Mouse (Mus musculus) embryonic facial prominence, embryonic 15.5 days (tissue): ENCODE results near the gene Tmem59. TPM values are rescaled to one million over a fixed set of nuclear protein-coding genes. Genes with fewer than 3 reads are reported as not detected.

ENCODE experiments used
- ATAC-seq: fragments of 200-750 bp; cut with Nextera tagmentation; 2 replicates; pipeline ENCODE4 v1.8.0; 2017; ENCODE audit warnings: low read depth, moderate TSS enrichment; ENCODE audit not compliant: insufficient number of reproducible peaks, low FRiP score, low TSS enrichment
- H3K27ac ChIP-seq: fragments of 300-500 bp; sonication (generic); replicated peaks from 2 replicates; pipeline ENCODE4 v1.5.1; 2015; ENCODE audit warnings: mild to moderate bottlenecking, inconsistent platforms
- H3K27me3 ChIP-seq: fragments of 300-500 bp; sonication (generic); 2 replicates; pipeline ENCODE4 v1.6.1; 2015; ENCODE audit warnings: inconsistent platforms
- H3K36me3 ChIP-seq: fragments of 300-500 bp; sonication (generic); 2 replicates; pipeline ENCODE4 v1.6.1; 2015; ENCODE audit warnings: mild to moderate bottlenecking, inconsistent platforms
- H3K4me1 ChIP-seq: fragments of 300-500 bp; sonication (generic); 2 replicates; pipeline ENCODE4 v1.6.1; 2015; ENCODE audit warnings: inconsistent platforms
- H3K4me2 ChIP-seq: fragments of 300-500 bp; sonication (generic); replicated peaks from 2 replicates; pipeline ENCODE4 v1.6.1; 2015; ENCODE audit warnings: mild to moderate bottlenecking, inconsistent platforms
- H3K4me3 ChIP-seq: fragments of 300-500 bp; sonication (generic); replicated peaks from 2 replicates; pipeline ENCODE4 v1.5.1; 2015; ENCODE audit warnings: mild to moderate bottlenecking, inconsistent platforms
- H3K9ac ChIP-seq: fragments of 300-500 bp; sonication (generic); 2 replicates; pipeline ENCODE4 v1.6.1; 2015; ENCODE audit warnings: inconsistent platforms
- H3K9me3 ChIP-seq: fragments of 300-500 bp; sonication (generic); replicated peaks from 2 replicates; pipeline ENCODE4 v1.6.1; 2016; ENCODE audit warnings: inconsistent platforms
- WGBS: fragments of 180-500 bp; shearing (Covaris S2); methylation state at CpG from one replicate; pipeline ENCODE4 v1.1.7; 2015; 5-methylcytosine and 5-hydroxymethylcytosine counted together
- polyA plus RNA-seq: library from polyadenylated mRNA; unstranded; fragments of >200 nt; fragmentation: Nextera tagmentation; extraction: Ambion mirVana; gene quantifications from 2 replicates; pipeline ENCODE4 v1.2.1, GENCODE M21; 2015

Tmem59 gene
- polyA plus RNA-seq, 1 experiment from 2014 or later = 621 TPM

DNA sequence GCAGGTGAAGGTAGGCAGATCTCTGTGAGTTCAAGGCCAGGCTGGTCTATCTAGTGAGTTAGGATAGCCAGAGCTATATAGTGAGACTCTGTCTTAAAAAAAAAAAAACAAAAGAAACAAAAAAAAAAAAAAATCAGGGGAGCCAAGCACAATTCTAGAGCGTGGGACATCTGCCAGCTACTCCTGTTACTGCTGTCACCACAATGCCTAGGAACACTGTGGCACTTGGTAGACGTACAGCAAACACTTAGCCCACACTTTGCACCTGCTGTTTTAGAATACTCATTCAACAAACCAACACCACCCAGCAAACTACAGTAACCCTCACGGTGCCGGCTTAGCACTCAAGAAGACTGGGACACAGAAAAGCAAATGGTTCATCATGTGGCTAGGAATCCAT is 33.3 kb downstream of the Tmem59 start:
- 69% methylated on average over 4 of the region's 4 CpGs for WGBS
- H3K27me3 ChIP-seq = no peaks in the 10 kb centered on the region
- H3K4me1 ChIP-seq = no peaks in the 10 kb centered on the region; the same call in 1 of the 2 replicates
- ATAC-seq = no peak
- H3K9me3 ChIP-seq = no peaks in the 10 kb centered on the region
- H3K4me3 ChIP-seq = no peak overlapping the region
- H3K27ac ChIP-seq = no peak overlapping the region
- peaks cover 9% of the 10 kb centered on the region; the same call in 1 of the 2 replicates for H3K36me3 ChIP-seq
- no peak overlapping the region for H3K4me2 ChIP-seq
- H3K9ac ChIP-seq = no peak overlapping the region

DNA sequence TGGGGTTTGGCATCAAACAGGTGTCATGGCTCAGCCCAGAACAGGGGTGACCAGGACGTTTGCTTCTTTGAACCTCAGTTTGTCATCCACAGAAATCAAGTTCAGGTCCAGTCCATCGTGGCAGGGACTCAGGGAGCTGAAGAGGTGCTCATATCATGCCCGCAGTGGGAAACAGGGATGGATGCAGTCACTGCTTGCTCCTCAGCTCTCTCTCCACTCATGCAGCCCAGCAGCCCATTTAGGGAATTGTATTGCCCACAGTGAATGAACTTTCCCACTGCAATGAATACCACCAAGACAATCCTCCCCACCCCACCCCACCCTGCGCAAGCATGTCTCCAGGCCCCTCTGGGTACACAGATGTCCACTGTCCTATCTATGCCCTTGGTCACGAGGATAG is 33.7 kb downstream of the Tmem59 start:
- no peak for ATAC-seq
- H3K4me2 ChIP-seq = no peak overlapping the region
- H3K27ac ChIP-seq = no peak overlapping the region
- H3K27me3 ChIP-seq = no peaks in the 10 kb centered on the region
- no peak overlapping the region for H3K4me3 ChIP-seq
- H3K9me3 ChIP-seq = no peaks in the 10 kb centered on the region
- 81% methylated on average over 5 of the region's 5 CpGs for WGBS
- H3K9ac ChIP-seq = no peak overlapping the region
- H3K4me1 ChIP-seq = no peaks in the 10 kb centered on the region; the same call in 1 of the 2 replicates
- peaks cover 4% of the 10 kb centered on the region; the same call in 1 of the 2 replicates for H3K36me3 ChIP-seq

DNA sequence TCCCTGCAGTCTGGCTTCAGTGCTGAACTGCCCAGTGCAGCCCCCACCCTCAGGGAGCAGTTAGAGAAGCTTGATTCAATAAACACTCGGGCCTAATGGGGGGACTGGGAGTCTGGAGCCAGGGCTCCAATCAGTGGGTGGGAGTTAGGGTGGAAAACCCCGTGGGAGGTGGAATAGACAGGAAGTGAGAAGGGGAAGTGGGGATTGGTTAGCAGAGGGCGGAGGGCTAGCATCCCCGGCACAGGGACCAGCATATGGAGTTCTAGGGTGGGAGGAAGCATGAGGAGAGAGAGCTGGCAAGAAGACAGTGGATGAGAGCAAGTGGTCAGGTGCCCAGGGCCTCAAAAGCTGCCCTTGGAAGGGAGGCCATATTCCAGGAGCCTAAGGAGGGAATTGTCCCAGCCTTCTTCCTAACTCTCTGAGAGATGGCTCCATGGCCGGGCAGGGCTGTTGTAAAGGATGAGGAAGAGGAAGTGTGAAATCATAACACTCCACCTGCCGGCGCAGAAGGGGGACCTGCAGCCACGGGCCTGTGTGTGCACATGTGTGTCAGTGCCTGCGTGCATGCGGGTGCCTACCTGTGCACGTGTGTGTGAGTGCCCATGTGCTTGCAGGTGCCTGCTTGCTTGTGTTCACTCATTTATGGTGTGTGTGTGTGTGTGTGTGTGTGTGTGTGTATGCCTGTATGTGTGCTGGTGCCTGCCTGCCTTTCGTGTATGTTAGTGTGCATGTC is 35.2 kb downstream of the Tmem59 start:
- ATAC-seq = no peak
- H3K27ac ChIP-seq = no peak overlapping the region
- 68% methylated on average over 12 of the region's 12 CpGs for WGBS
- no peaks in the 10 kb centered on the region for H3K9me3 ChIP-seq
- H3K4me1 ChIP-seq = no peaks in the 10 kb centered on the region; the same call in 1 of the 2 replicates
- H3K27me3 ChIP-seq = no peaks in the 10 kb centered on the region
- no peak overlapping the region for H3K4me2 ChIP-seq
- no peak overlapping the region for H3K9ac ChIP-seq
- H3K36me3 ChIP-seq = 0 out of 2 replicates have a peak, but pooled peaks cover 3% of the 10 kb centered on the region
- H3K4me3 ChIP-seq = no peak overlapping the region

DNA sequence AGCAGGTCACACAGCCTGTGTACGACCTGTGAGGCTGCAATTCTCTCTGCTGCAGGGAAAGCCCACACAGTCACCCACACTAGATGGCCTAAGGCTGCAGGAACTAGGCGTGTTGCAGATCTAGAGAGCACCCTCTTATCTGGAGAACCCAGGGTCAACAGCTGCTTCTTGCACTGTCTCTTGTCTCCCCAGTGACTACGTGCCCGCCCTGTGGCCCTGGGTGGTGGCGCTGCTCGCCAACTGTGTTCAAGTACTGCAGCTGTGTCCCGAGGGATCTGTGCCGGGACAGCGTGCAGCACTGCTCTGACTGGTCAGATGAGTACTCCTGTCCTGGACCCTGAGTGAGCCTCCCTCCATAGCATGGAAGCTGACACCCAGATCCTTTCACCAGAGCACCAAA is 39.4 kb downstream of the Tmem59 start:
- no peak overlapping the region for H3K4me3 ChIP-seq
- 0 out of 2 replicates have a peak, but pooled peaks have one; percentile 43 for ATAC-seq
- 80% methylated on average over 9 of the region's 9 CpGs for WGBS

DNA sequence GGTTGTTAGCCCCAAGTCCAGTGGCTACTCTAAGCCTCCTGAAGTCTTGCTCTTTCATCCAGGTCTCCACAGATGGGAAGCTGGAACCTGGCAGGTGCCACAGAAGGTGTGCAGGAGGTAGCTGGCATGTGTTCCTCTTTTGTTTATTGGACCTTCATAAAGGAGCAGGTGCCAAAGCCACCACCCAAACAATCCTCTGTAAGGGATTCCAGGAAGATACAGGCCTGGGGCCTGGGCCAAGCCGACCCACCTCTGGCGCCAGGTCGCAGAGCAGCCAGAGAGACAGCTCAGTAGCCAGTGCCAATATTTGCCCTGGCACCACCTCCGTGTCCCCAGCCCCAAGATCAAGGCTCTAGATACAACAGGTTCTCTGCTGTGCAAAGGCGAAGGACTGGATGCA is 43.3 kb downstream of the Tmem59 start:
- Histone ChIP-seq H3K9me3 (no peaks in the 10 kb centered on the region), H3K4me1 (peaks cover 5% of the 10 kb centered on the region; the same call in 1 of the 2 replicates), H3K4me3 (no peak overlapping the region), H3K27me3 (no peaks in the 10 kb centered on the region), H3K4me2 (no peak overlapping the region), H3K27ac (no peak overlapping the region), H3K36me3 (no peaks in the 10 kb centered on the region), H3K9ac (no peak overlapping the region)
- no peak for ATAC-seq
- WGBS = 73% methylated on average over 5 of the region's 5 CpGs

More for the DNA sequence above, 39.4 kb downstream of the Tmem59 start:
- H3K9ac ChIP-seq = no peak overlapping the region
- no peaks in the 10 kb centered on the region for H3K9me3 ChIP-seq
- no peak overlapping the region for H3K4me2 ChIP-seq
- H3K27me3 ChIP-seq = no peaks in the 10 kb centered on the region
- no peak overlapping the region for H3K27ac ChIP-seq
- no peaks in the 10 kb centered on the region for H3K4me1 ChIP-seq
- H3K36me3 ChIP-seq = no peaks in the 10 kb centered on the region

DNA sequence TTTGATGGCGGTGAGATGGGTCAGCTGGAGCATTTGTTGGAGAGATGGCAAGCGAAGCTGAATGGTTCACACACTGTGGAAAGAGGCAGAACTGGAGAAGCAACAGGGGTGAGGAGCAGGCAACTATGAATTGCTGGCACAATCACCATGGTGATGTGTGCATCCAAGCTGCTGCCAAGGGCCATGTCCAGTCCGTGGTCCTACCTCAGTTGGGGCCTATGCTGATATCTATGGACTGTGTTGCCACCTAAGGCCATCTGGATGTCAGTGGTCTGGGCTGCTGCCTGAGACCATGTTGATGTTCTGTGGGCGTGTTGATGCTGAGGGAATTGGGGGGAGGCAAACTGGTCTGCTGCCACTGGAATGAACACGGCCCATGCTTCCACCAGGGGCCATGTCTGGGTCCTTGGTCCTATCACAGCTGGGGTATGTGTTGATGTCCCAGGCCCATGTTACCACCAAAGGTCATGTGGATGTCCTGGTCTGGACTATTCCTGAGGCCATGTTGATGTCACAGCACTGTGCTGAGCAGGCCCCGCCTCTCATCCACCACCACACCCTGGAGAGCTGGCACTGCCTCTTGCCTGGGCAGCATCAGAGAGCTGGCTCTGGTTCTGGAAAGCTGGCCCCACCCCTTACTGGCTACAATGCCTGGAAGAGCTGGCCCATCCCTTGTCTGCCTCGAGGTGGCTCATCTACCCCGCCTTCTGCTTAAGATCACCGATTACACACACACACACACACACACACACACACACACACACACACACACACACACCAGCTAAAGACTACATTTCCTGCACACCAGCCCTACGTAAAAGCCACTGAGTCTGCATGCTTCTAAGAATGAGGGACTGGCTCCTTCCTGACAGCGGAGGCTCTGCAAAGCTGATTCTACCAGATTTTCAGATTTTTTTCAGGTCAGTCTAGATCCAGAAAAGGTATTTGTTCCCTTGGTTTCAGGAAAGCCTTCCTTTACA is 45.3 kb downstream of the Tmem59 start:
- Histone ChIP-seq H3K27me3 (no peaks in the 10 kb centered on the region), H3K27ac (no peak overlapping the region), H3K4me1 (peaks cover 5% of the 10 kb centered on the region; the same call in 1 of the 2 replicates), H3K36me3 (no peaks in the 10 kb centered on the region), H3K4me3 (no peak overlapping the region), H3K4me2 (no peak overlapping the region), H3K9ac (no peak overlapping the region), H3K9me3 (no peaks in the 10 kb centered on the region)
- ATAC-seq = peak; percentile 75; the same call in 1 of the 2 replicates
- WGBS = 71% methylated on average over 11 of the region's 11 CpGs

DNA sequence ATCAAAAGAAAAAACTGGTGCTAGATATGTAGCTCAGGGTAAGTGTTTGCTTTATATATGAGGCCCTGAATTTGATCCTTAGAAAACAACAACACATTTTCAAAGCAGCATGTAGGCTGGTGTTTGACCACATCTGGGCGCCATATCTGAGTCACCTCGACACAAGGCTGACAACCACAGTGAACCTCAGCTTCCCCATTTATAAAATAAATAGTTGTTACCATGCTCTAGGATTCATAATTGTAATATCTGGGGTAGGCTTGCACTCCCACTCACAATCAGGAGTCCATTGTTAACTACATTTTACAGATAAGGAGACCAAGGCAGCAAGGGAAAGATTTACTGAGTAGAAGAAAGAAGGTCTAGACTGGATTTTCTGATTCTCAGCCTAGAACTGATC is 48.1 kb downstream of the Tmem59 start:
- no peak overlapping the region for H3K9ac ChIP-seq
- no peak for ATAC-seq
- 0 out of 2 replicates have a peak, but pooled peaks cover 6% of the 10 kb centered on the region for H3K36me3 ChIP-seq
- 82% methylated on average over 2 of the region's 2 CpGs for WGBS
- H3K4me3 ChIP-seq = no peak overlapping the region
- H3K27ac ChIP-seq = no peak overlapping the region
- H3K27me3 ChIP-seq = no peaks in the 10 kb centered on the region
- H3K4me2 ChIP-seq = no peak overlapping the region
- H3K9me3 ChIP-seq = no peaks in the 10 kb centered on the region
- H3K4me1 ChIP-seq = peaks cover 5% of the 10 kb centered on the region; the same call in 1 of the 2 replicates

DNA sequence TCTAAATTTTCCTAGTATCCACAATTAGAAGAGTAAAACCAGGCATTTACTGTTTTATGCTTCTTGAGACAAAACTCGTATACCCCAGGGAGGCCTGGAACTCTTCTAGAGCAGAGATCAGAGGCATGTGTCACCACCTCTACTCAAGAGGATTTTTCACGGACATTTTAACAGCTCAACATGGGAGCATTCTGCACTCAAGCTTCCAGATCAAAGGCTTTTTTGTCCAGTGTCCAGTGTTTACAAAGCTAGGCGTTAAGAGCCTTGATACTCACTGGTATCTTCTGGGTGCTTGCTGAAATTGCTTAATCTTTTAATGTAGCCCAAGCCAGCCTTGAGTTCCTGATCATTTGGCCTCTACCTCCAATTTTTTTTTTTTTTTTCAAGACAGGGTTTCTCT is 54.0 kb downstream of the Tmem59 start:
- no peak overlapping the region for H3K9ac ChIP-seq
- no peaks in the 10 kb centered on the region for H3K4me1 ChIP-seq
- WGBS = 60% methylated on average over 3 of the region's 3 CpGs
- 0 out of 2 replicates have a peak, but pooled peaks have one; percentile 11 for ATAC-seq
- H3K27ac ChIP-seq = no peak overlapping the region
- no peaks in the 10 kb centered on the region for H3K9me3 ChIP-seq
- no peaks in the 10 kb centered on the region for H3K27me3 ChIP-seq
- H3K4me2 ChIP-seq = no peak overlapping the region
- no peak overlapping the region for H3K4me3 ChIP-seq
- peaks cover 59% of the 10 kb centered on the region for H3K36me3 ChIP-seq

DNA sequence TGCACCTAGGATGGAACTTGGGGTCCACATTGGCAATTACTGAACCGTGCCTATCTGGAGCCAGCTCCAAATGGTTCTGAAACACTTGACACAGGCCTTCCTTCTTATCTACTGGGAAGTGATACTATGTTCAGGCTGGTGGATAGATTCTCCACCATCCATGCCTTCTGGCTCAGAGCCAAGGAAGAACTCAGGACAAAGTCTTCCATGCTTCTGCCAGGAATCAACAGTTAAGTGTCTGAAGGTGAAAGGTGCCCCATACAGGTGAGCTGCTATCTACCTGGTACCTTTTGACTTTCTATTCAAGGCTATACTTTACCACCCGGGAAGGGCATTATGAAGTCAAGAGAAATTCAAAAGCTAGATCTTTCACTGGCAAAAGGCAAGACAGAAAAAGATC is 60.1 kb downstream of the Tmem59 start:
- Histone ChIP-seq H3K9me3 (no peaks in the 10 kb centered on the region), H3K36me3 (peaks cover 80% of the 10 kb centered on the region), H3K4me3 (no peak overlapping the region), H3K4me2 (no peak overlapping the region), H3K27me3 (no peaks in the 10 kb centered on the region), H3K9ac (no peak overlapping the region), H3K4me1 (no peaks in the 10 kb centered on the region), H3K27ac (no peak overlapping the region)
- WGBS = 96% methylated on average over 2 of the region's 2 CpGs
- no peak for ATAC-seq

DNA sequence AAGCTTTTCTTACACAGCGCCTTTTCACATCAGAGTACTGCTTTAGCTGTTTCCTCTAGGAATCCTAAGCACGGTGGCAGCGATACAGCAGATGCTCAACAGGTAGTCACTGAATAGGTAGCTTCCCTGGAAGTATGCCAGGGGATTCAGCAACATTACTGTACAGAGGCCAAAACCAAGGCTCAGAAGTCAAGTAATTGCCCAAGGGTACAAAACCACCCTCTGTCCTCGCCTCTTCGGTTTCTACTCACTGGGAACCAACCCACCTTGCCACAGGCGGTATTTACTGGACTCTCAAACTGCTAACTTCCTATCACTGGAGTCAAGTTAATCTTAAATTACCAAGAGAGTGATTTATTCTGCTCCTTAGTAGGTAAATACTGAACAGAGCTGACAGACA is 62.0 kb downstream of the Tmem59 start:
- Histone ChIP-seq H3K27me3 (no peaks in the 10 kb centered on the region), H3K4me1 (0 out of 2 replicates have a peak, but pooled peaks cover 5% of the 10 kb centered on the region), H3K36me3 (peaks cover 65% of the 10 kb centered on the region), H3K4me3 (no peak overlapping the region), H3K9me3 (no peaks in the 10 kb centered on the region), H3K4me2 (no peak overlapping the region), H3K9ac (no peak overlapping the region), H3K27ac (no peak overlapping the region)
- no peak for ATAC-seq
- 90% methylated on average over 6 of the region's 6 CpGs for WGBS
